Mouse (Mus musculus) thymus, adult 2 months (tissue): ENCODE measurements around the gene Traip.

ENCODE experiments used
- CTCF ChIP-seq: fragments of 200-500 bp; IDR thresholded peaks from 2 replicates; pipeline ENCODE4 v1.5.1; 2012; ENCODE audit warnings: mild to moderate bottlenecking, control low read depth, low read length, moderate library complexity, borderline replicate concordance; ENCODE audit not compliant: control insufficient read depth, poor library complexity, insufficient read depth; ENCODE audit errors: extremely low read depth
- POLR2A ChIP-seq: fragments of 200-500 bp; IDR thresholded peaks from 2 replicates; pipeline ENCODE4 v1.6.1; 2012; ENCODE audit warnings: mild to moderate bottlenecking, low read length, control low read depth, moderate library complexity; ENCODE audit not compliant: control insufficient read depth, poor library complexity, insufficient read depth; ENCODE audit errors: extremely low read depth

DNA sequence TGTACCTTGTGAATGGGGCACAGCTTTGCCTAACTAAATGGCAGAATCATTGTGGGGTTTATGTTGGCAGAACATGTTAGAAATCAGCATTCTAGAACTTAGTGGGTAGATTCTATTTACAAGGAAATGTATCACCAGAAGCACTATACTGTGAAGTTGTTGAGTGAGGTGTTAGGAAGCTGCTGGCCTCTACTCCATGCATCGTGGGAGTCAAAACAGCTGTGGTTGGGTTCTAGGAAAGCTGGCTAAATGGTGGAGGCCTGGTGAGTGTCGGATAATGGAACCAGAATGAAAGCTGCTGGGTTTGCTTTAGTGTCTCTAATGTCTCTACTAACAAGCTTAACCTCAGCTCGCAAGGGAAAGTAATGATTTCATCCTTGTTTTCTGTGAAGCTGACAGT is 67.2 kb downstream of the Traip start:
- TF ChIP-seq POLR2A (no peak), CTCF (no peak)
